Mouse (Mus musculus): ENCODE measurements around the gene Birc5. TPM values are rescaled to one million over a fixed set of nuclear protein-coding genes. Genes with fewer than 3 reads are reported as not detected.

The Birc5 gene
- total and polyA plus RNA-seq, 2 experiments = 0.65 to 0.82 TPM

DNA sequence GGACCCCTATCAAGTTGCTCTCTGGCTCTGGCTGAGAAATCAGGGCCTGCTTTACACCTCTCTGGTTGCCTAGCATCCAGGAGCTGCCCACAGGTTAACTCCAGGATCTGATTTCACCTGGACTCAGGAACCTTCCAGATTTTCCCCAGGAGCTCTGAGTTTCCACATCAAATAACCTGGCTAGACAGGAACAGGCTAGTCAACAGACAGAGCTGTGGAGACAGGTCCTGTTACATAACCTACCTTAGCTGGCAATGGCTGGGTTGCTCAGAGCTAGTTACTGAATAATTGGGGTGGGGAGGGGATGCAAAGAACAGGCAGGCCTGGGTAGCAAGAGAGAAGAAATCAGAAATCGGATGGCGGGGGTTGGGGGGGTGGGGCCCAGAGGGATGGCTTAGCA, 4.1 kb upstream of the Birc5 start:
- WGBS = 38% methylated on average over 2 of the region's 2 CpGs
- H3K4me1 ChIP-seq (ENCODE audit: control insufficient read depth, insufficient read depth, low read length) = peaks cover 19% of the 10 kb centered on the region
- H3K9ac ChIP-seq (ENCODE audit: low read depth, low read length) = peak overlapping the region; percentile 27
- H3K4me3 ChIP-seq (ENCODE audit: insufficient read depth, low read depth, low read length) = no peak overlapping the region
- no peaks in the 10 kb centered on the region for H3K27me3 ChIP-seq (ENCODE audit: control insufficient read depth, insufficient read depth, low read length)
- TF ChIP-seq POLR2A (IDR thresholded peaks at IDR 0.05; ENCODE audit: extremely low read depth, insufficient read depth, low read length) = no peak
- TF ChIP-seq CTCF (IDR thresholded peaks at IDR 0.05; ENCODE audit: low read depth, low read length) = no peak
- H3K36me3 ChIP-seq (ENCODE audit: control insufficient read depth, insufficient read depth, low read length) = no peaks in the 10 kb centered on the region
- DNase-seq (ENCODE audit: extremely low read depth, low read depth, low spot score) = peak; percentile 97
- peaks cover 6% of the 10 kb centered on the region; the same call in 1 of the 2 replicates for H3K79me2 ChIP-seq (ENCODE audit: control insufficient read depth, insufficient read depth, low read length)
- H3K27ac ChIP-seq (replicated peaks; ENCODE audit: insufficient read depth, low read depth, low read length) = peak overlapping the region; percentile 98

DNA sequence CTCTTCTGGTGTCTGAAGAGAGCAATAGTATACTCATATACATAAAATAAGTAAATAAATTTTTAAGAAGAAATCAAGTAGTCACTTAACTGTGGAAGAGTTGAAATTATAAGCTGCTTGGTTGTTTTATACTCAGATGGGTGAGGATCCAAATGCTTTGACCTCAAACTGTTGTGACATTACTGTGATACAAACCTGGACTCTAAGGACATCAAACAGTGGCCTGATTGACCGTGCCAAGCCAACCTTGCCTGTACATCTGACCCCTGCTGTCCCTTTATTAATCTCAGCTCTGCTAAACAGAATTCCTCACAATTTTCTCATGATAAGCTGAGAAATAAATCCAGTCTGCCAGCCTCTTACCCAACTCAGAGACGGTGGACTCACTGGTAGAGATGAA, 3.4 kb upstream of the Birc5 start:
- Histone ChIP-seq H3K79me2 (ENCODE audit: control insufficient read depth, insufficient read depth, low read length) (peaks cover 6% of the 10 kb centered on the region; the same call in 1 of the 2 replicates), H3K4me3 (ENCODE audit: insufficient read depth, low read depth, low read length) (no peak overlapping the region), H3K27ac (replicated peaks; ENCODE audit: insufficient read depth, low read depth, low read length) (peak overlapping the region; percentile 97), H3K27me3 (ENCODE audit: control insufficient read depth, insufficient read depth, low read length) (no peaks in the 10 kb centered on the region), H3K4me1 (ENCODE audit: control insufficient read depth, insufficient read depth, low read length) (peaks cover 19% of the 10 kb centered on the region), H3K36me3 (ENCODE audit: control insufficient read depth, insufficient read depth, low read length) (no peaks in the 10 kb centered on the region), H3K9ac (ENCODE audit: low read depth, low read length) (no peak overlapping the region)
- no peak for TF ChIP-seq CTCF (IDR thresholded peaks at IDR 0.05; ENCODE audit: low read depth, low read length)
- TF ChIP-seq POLR2A (IDR thresholded peaks at IDR 0.05; ENCODE audit: extremely low read depth, insufficient read depth, low read length) = no peak
- 25% methylated on average over 2 of the region's 2 CpGs for WGBS
- peak; percentile 98 for DNase-seq (ENCODE audit: extremely low read depth, low read depth, low spot score)

GRCm38 (mm10) chr11:117846640-117847039, 2.4 kb upstream of the Birc5 start:
- H3K4me1 ChIP-seq (ENCODE audit: control insufficient read depth, insufficient read depth, low read length) = peaks cover 19% of the 10 kb centered on the region
- H3K9ac ChIP-seq (ENCODE audit: low read depth, low read length) = peak overlapping the region; percentile 59
- TF ChIP-seq CTCF (IDR thresholded peaks at IDR 0.05; ENCODE audit: low read depth, low read length) (no peak), POLR2A (IDR thresholded peaks at IDR 0.05; ENCODE audit: extremely low read depth, insufficient read depth, low read length) (0 out of 2 replicates have a peak, but pooled peaks have one; percentile 13)
- no peaks in the 10 kb centered on the region for H3K27me3 ChIP-seq (ENCODE audit: control insufficient read depth, insufficient read depth, low read length)
- H3K36me3 ChIP-seq (ENCODE audit: control insufficient read depth, insufficient read depth, low read length) = no peaks in the 10 kb centered on the region
- no peak overlapping the region for H3K4me3 ChIP-seq (ENCODE audit: insufficient read depth, low read depth, low read length)
- DNase-seq (ENCODE audit: extremely low read depth, low read depth, low spot score) = peak; percentile 98
- H3K79me2 ChIP-seq (ENCODE audit: control insufficient read depth, insufficient read depth, low read length) = peaks cover 6% of the 10 kb centered on the region; the same call in 1 of the 2 replicates
- peak overlapping the region; percentile 97 for H3K27ac ChIP-seq (replicated peaks; ENCODE audit: insufficient read depth, low read depth, low read length)
- WGBS = 12% methylated on average over 5 of the region's 5 CpGs

DNA sequence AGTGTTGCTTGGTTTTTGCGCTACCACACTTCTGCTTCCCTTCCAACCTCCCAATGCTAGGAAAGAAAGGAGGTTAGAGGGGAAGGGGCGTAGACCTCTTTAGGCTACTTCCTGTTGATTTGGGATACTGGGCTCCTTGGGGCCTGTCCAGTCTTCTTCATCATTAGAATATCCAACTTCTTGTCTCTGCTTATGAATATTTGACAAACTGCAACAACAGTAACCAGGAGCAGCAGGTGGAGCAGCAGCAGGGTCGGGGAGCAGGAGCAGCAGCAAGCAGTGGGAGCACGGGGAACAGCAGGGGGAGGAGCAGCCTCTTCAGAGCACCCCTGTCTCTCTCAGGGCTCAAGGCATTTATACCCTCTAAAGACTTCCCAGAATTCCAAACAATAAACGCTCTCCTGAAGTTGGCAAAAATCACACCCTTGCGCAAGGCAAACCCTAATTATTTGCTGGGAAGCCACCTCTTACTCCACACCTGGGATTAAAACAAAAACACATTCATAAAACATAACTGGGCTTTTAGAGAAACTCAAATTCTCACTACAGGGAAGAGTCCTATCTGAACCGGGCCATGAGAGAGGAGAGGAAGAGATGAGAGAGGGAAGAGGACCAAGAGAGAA, 1.3 kb upstream of the Birc5 start:
- Histone ChIP-seq H3K9ac (ENCODE audit: low read depth, low read length) (peak overlapping the region; percentile 86), H3K4me1 (ENCODE audit: control insufficient read depth, insufficient read depth, low read length) (peaks cover 19% of the 10 kb centered on the region)
- 20% methylated on average over 7 of the region's 7 CpGs for WGBS

DNA sequence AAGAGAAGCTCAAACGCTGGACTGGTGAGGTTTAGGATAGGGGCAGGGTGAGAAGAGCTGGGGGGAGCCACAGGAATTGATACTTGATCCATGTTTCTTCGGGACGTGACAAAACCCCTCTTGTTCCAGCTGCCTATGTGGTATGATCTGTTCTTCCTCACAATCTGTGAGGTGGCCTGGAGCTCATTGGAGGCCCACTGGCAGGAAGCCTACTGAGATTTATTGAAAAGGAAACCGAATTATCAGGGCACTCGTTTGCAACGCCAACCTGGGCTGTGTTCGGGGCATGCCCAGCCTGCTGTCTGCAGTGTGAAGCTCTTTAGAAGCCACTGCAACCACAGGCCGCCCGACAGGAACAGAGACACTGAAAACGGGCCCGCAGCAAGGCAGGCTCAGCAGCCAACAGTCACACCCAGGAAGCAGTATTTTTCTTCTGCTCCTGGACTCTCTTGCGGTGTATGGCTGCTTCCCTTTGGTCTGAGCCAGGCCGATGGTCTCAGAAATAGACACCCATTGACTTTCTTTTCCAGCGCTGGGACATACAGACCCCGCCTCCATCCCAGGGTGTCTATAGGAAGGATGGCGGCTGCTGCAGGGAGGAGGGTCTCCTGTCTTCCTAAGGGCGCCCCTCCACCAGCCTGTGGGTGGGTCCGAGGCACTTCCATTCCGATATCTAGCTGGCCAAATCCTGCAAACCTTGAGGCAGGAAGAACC, 623 bp upstream of the Birc5 start:
- DNase-seq (ENCODE audit: extremely low read depth, low read depth, low spot score) = peak; percentile 42
- H3K9ac ChIP-seq (ENCODE audit: low read depth, low read length) = peak overlapping the region; percentile 86
- no peaks in the 10 kb centered on the region for H3K36me3 ChIP-seq (ENCODE audit: control insufficient read depth, insufficient read depth, low read length)
- peak overlapping the region; percentile 66 for H3K4me3 ChIP-seq (ENCODE audit: insufficient read depth, low read depth, low read length)
- peaks cover 6% of the 10 kb centered on the region; the same call in 1 of the 2 replicates for H3K79me2 ChIP-seq (ENCODE audit: control insufficient read depth, insufficient read depth, low read length)
- peaks cover 19% of the 10 kb centered on the region for H3K4me1 ChIP-seq (ENCODE audit: control insufficient read depth, insufficient read depth, low read length)
- H3K27ac ChIP-seq (replicated peaks; ENCODE audit: insufficient read depth, low read depth, low read length) = peak overlapping the region; percentile 80
- TF ChIP-seq POLR2A (IDR thresholded peaks at IDR 0.05; ENCODE audit: extremely low read depth, insufficient read depth, low read length) = 0 out of 2 replicates have a peak, but pooled peaks have one; percentile 25
- no peak for TF ChIP-seq CTCF (IDR thresholded peaks at IDR 0.05; ENCODE audit: low read depth, low read length)
- H3K27me3 ChIP-seq (ENCODE audit: control insufficient read depth, insufficient read depth, low read length) = no peaks in the 10 kb centered on the region
- 1% methylated on average over 19 of the region's 19 CpGs for WGBS

More for the DNA sequence above, 1.3 kb upstream of the Birc5 start:
- peak; percentile 81 for DNase-seq (ENCODE audit: extremely low read depth, low read depth, low spot score)
- Histone ChIP-seq H3K4me3 (ENCODE audit: insufficient read depth, low read depth, low read length) (peak overlapping the region; percentile 66), H3K36me3 (ENCODE audit: control insufficient read depth, insufficient read depth, low read length) (no peaks in the 10 kb centered on the region), H3K79me2 (ENCODE audit: control insufficient read depth, insufficient read depth, low read length) (peaks cover 6% of the 10 kb centered on the region; the same call in 1 of the 2 replicates), H3K27me3 (ENCODE audit: control insufficient read depth, insufficient read depth, low read length) (no peaks in the 10 kb centered on the region), H3K27ac (replicated peaks; ENCODE audit: insufficient read depth, low read depth, low read length) (peak overlapping the region; percentile 80)
- peak; percentile 77 for TF ChIP-seq POLR2A (IDR thresholded peaks at IDR 0.05; ENCODE audit: extremely low read depth, insufficient read depth, low read length)
- no peak for TF ChIP-seq CTCF (IDR thresholded peaks at IDR 0.05; ENCODE audit: low read depth, low read length)

Data from liver, adult 2 months (tissue).